Mouse (Mus musculus): Measurements from ENCODE around the gene C1qtnf5. TPM values are rescaled to one million over a fixed set of nuclear protein-coding genes. Genes with fewer than 3 reads are reported as not detected.

C1qtnf5 gene
- 10 to 100 TPM; 24.1 to 32.7 (median 26.3) TPM for total RNA-seq (2022)

DNA sequence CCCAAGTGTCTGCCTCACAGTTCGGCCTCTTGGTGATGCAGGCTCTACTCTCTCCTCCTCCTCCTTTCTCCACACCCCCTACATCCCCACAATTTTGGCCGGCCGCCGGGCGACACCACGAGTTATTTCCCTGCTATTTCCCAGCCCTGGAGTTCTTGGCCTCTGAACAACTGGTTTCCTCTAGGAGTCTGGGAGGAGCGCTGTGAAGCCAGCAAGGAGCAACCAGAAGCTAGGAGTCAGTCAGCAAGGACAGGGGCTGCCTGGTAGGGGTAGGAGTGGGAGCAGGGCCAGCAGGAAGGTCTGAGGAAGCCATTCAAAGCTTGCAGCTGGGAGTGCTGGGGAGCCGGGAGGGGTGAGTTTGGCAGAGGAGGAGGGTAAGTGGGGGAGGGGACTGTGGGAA lies at the start of gene C1qtnf5:
TSS of gene C1qtnf5 (plus strand) at position 136 of the 400 bp plus-strand sequence.
- peak in 1 of 2 experiments; percentile 76 for DNase-seq (ENCODE audit: low spot score in 2 of 2)

DNA sequence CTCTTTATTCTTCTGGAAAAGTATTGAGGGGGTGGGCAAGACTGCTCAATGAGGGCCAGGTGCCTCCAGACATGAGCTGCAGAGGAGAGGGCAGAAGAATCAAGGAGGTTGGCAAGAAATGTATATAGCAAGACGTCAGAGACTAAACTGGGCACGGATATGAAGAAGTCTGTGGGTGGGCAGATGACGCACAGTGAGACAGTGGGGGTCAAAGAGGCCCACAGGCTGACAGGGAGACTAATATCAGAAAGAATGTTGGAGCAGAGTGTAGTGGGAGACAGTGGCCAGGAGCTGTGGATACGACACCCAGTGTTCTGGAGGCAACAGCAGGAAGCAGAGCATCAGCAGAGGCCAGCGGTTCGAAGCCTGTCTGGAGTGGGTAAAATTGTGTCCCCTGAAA lies 48.4 kb upstream of the C1qtnf5 start:
- no peak for DNase-seq (ENCODE audit: low spot score in 2 of 2)

DNA sequence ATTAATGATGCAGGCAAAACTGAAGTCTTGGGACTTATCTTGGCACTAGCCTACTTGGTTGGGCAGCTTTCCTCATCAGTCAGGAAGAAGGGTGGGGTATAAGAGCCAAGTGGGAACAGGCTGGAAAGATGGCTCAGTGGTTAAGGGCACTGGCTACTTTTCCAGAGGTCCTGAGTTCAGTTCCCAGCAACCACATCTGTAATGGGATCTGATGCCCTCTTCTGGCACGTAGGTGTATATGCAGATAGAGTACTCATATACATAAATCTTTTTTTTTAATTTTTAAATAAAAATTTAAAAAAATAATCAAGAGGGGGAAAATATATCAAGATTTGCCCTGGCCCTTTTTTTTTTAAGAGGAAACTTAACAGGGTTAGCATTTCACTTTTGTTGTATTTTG lies 41.9 kb upstream of the C1qtnf5 start:
- DNase-seq (ENCODE audit: low spot score in 2 of 2), result no peak

DNA sequence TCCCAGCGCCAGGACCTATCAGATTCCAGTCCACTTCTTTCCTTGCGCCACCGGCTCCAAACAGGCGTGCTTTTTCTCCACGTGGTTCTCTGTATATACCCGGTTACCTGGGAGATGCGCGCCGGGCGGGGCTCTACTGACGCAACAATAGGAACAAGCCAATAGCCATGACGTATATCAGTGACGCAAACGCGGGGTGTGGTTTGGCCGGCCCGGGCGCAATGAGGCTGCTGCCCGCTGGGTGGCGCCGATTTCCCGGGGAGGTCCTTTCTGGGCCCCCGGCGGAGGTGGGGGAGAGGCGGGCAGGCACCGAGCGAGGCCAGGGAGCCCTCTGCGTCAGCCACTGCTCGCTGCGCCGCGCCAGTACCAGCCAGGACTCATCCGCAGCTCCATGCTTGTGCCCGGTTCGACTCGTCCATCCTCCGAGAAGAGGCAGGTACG lies 40.2 kb upstream of the C1qtnf5 start, which contains the start of gene Usp2:
TSS of gene Usp2 (plus strand) at position 237 of the 441 bp plus-strand sequence.
- peak; percentile 99 for DNase-seq (ENCODE audit: low spot score in 2 of 2)

DNA sequence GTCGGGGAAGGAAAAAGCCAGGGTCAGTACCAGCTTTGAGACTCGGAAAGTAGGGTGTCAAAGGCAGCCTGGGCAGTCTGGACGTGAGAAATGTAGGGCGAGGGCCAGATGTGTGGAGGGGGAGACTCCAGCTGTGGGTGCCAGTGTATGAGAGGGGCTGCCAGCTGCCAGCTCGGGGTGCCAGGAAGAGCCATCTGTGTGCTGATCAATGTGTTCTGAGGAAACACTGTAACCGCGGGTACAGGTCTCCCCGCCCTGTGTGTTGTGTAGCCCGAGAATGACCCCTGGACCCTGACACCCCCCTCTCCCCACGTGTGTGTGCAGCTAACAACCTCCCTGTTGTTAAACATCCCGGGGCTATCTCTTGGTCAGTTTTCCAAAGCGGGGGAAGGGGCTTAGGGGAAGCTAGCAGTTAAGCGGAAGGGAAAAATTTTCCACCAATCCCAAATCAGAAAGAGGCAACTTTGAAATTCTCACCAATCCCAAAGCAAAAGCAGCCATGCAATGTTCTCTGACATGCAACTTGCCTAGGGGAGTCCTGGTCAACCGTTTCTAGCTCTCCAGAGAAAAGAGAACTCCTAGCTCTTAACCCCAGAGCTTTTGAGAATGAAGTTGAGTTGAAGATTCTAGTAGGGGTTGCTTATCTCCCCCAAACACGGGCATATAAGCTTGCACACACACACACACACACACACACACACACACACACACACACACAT lies 39.6 kb upstream of the C1qtnf5 start:
- no peak for DNase-seq (ENCODE audit: low spot score in 2 of 2)

DNA sequence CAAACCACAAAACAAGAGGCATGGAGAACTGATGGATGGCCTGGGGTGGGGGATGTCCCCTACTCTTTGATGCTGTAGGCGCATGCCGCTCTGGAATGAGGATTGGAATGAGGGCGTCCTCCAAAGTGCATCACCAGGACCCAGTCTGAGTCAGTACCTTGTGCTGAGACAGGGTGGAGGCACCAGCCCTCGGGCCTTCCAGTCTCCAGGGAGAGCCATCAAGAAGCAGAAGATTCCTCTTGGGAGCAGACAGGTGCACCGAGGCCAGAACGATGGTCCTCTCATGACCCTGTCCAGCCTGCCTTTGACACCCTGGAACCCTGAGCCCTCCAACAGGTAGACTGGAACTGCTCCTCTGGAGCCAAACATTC lies 39.1 kb upstream of the C1qtnf5 start:
- no peak for DNase-seq (ENCODE audit: low spot score in 2 of 2)

DNA sequence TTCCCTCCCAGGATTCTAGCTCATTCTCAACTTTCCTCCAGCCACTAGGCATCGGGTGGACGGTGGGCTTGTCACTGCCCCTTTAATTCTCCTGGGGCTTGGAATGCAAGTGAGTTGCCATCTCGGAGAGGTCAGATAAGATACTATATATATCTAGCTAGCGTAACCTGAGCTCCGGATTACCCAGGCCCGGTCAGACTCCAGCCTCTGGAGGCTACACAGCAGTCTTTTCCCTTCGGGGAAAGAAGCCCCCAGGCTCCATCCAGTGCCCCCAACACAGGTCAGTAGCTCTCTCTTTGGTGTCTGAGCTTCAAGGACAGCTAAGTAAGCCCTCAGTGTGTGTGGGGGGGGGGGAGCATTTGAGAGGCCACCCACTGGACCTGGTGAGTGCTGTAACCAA lies 37.8 kb upstream of the C1qtnf5 start:
- no peak for DNase-seq (ENCODE audit: low spot score in 2 of 2)

DNA sequence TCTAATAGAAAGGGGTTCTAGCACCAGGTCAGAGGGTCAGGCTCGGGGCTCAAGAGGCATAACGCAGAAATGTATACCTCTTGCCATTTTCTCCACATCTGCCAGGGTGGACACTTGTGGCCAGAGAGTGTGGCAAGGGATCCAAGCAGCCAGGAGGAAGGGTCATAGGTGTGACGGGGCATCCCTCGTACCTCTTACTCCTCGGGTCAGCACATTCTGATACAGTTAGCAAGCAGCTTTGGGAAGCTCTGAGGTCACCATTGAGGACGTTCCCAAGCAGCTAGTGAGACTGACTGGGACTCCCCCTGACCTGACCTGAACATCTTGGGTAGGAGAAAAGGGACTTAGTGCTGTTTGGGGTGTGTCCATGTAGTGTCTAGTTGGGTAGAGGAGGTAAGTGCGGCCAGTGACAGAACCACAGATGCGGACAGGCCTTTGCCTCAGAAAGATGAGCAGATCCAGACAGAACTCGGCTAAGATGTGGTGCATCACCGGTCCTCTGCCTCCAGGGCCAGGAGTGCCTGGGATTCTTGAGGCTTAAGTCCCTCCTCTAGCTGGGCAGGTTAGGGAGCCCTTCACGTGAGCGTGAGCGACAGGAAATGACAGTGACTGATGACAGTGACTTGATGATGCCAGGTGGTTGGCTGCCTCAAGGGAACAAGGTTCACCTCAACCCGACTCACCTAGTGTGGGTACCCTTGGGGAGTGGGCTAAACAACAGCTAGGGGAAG lies 36.8 kb upstream of the C1qtnf5 start:
- peak in 1 of 2 experiments; percentile 10 for DNase-seq (ENCODE audit: low spot score in 2 of 2)

DNA sequence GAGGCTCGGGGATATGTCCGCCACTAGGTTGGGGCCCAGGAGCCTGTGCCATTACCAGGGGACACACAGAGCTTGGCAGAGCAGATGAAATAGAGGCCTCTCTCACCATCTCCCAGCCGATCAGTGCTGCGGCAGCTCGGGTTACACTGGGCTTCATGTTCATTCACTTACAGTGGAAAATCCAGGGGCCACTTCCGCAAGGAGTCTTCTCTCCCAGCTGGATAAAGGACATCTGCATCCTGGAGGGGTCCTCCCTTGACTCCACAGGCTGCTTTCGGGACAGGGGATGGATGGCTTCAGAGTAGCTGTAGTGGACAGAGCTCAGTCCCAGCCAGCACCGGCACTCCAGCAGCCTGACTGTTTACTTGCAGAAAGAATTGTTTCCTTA lies 36.2 kb upstream of the C1qtnf5 start:
- no peak for DNase-seq (ENCODE audit: low spot score in 2 of 2)

DNA sequence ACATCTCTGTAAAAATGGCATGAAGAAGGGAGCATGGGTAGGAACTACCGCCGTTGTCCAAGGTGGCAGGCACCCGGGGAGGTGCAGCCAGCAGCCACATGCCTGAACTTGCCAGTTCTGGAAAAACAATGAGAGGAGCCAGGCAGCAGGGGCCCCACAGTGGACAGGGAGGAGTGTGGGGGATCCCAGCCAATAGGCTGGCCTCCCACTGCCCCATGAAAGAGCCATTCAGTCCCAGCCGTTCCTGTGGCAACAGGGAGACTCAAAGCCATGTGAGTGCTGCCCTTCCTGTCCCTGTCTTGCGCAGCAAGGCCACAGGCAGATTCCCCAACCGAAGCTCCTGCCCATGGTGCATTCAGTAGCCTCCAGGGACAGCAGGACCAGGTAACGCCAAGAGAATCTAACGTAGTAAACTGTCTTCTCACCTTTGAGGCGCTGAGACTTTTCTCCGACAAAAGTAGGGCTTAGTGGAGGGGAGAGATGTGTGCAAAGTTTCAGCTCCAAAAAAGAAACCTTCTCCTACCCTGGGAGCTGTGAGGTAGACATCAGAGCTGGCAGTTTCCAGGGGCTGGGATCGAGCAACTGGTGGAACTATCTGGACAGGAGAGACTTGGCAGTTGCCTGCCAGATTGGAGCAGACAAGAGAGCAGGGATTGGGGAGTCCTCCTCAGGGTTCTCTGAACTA lies 35.0 kb upstream of the C1qtnf5 start:
- DNase-seq (ENCODE audit: low spot score in 2 of 2), result no peak

DNA sequence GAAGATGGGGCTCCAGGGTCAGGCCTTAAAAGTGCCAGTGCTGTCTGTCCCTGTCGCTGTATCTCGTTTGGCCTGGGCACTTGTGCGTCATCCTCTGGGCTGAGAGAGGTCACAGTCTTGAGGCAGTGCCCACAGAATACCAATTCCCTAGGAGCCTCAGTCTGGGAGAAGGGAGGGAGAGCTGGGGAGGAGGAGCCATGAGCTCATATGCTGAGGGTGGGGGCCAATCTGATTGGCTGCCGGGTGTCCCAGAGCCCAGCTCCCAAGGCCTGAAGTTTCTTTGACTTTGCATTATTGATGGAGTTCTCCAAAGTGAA lies 34.5 kb upstream of the C1qtnf5 start:
- no peak for DNase-seq (ENCODE audit: low spot score in 2 of 2)

DNA sequence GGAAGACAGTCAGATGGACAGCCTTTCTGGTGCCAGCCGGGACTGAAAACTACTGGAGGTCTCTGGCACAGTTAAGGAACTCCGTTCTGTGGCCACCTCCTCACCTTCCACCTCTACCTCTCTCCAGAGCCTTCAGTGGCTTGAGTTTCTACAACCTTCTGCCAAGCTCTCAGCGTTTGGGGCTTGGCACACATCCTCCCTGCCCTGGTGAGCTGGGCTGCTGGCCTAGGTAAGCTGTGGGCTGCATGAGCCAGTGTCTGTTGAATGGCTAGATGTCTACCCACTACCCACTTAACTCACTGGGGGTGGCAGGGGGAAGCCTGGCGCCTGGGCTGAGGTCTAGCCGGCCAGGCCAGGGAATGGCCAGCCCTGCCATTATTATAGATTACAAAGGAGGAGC lies 33.9 kb upstream of the C1qtnf5 start:
- no peak for DNase-seq (ENCODE audit: low spot score in 2 of 2)

DNA sequence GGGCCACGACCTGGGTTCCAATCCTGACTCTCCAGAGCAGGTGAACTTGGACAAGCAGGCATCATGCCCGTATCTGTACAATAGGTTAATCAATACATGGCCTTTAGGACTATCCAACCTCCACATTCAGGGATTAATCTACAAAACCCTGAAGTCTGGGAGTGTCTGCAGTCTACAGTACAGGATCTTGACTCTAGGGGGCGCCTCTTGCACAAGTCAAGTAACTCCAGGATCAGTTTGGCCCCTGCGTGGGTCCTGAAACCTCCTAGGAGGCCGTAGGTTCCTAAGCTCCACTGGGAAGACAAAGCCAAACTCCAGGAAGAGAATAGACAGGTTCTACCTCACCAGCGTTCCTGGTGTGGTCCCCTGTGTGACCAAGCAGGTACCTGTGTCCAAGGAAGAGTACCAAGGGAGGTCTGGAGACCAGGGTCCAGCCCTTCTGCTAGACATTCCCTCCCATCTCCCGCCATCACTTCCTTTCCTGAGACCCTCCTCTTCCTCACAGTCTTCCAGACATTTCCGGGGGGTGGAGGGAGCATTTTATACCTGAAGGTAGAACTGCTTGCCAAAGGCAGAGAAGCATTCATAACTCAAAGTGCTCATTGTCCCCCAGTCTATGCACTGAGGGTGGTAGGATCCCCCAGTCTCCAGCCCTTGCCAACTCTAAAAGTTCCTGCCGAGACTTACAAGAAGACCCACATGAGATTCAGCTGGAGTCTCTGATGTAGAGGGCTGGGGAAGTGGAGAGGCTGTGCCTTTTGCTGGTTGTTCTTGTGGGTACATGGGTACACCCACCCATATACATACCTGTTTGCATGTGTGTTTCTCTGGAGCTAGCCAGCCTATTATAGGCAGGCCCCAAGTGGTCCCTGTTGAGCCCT lies 32.4 kb upstream of the C1qtnf5 start:
- DNase-seq (ENCODE audit: low spot score in 2 of 2), result no peak

DNA sequence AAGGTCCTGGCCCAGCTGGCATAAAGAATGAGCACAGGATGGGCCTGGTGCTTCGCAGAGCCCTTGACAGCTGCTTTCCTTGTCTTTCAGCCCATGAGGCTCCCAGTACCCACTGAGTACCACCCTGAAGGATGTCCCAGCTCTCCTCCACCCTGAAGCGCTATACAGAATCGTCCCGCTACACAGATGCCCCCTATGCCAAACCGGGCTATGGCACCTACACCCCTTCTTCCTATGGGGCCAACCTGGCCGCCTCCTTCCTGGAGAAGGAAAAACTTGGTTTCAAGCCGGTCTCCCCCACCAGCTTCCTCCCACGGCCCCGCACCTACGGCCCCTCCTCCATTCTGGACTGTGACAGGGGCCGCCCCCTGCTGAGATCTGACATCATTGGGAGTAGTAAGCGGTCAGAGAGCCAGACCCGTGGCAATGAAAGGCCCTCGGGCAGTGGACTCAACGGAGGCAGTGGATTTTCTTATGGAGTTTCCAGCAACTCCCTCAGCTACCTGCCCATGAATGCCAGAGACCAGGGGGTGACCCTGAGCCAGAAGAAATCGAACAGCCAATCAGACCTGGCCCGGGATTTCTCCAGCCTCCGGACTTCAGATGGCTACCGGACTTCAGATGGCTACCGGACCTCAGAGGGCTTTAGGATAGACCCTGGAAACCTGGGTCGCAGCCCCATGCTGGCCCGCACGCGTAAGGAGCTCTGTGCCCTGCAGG lies 31.6 kb upstream of the C1qtnf5 start:
- DNase-seq (ENCODE audit: low spot score in 2 of 2), result no peak

DNA sequence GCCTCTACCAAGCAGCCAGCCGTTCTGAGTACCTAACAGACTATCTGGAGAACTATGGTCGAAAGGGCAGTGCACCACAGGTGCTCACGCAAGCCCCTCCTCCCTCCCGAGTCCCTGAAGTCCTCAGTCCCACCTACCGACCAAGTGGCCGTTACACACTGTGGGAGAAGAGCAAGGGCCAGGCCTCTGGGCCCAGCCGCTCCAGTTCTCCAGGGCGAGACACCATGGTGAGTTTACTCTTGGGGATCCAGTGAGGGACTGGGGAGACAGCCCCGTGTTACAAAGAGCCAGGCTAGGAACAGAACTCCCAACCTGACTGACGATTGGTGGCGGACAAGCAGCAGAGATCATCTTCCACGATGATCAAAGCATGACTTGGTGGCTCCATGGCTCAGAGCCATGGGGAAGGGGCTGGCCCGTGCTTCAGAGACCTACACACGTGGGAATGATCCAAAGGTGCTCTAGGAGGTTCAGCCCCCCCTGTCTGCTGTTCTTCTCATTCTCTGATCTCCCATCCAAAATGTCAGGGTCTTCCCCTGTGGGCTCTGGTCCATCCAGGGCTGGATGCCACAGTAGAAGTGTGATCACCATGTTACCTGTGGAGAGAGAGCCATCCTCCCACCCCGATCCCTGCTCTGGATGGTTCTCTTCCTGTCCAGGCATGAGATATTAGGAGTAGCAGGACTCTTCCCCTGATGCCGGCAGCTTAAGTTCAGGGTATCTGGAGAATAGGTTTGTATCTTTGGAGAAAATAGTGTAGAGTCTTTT lies 30.9 kb upstream of the C1qtnf5 start:
- DNase-seq (ENCODE audit: low spot score in 2 of 2), result no peak

DNA sequence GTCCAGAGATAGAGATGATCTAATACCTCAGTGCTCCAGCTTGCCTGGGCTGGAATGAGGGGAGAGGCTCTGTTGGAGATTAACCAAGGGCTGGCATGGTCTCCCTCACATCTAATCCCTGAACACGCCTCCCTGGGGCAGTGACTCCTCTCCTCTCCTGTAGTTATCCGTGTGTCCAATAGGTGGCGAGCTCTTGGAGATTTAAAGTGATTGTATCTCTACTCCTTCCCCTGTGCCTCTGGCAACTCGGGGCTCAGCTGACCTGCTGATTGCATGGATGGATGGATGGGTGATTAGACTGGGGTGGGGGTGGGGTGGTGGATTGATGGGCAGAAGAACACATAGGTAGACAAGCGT lies 30.3 kb upstream of the C1qtnf5 start:
- no peak for DNase-seq (ENCODE audit: low spot score in 2 of 2)

DNA sequence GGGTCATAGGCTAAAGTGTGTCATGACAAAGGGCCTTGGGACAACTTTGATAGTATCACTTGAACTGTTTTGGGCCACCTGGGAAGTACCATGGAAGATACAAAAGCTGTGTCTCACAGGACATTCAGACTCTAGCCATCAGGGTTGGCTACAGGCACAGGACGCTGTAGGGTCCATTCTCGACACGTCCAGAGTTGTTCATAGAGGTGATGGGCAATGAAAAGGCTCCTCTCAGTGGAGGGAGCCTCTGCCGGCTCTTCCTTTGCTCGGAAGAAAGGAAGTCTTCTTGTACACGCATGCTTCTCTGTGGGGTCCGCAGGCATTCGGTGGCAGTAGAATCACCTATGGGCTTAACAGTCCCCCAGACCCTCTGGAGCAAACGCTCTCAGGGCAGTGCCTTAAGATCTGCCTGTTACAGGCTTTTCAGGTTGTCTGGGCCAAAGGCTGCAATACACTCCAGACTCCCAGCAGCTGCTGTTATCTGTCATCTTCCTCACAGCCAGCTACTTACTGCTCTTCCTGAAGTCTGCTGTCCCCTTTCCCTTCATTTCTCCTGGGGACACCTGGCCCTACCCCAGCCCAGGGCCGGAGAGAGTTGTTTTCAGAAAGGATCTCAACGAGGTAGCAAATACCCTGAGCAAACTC lies 29.7 kb upstream of the C1qtnf5 start:
- no peak for DNase-seq (ENCODE audit: low spot score in 2 of 2)

DNA sequence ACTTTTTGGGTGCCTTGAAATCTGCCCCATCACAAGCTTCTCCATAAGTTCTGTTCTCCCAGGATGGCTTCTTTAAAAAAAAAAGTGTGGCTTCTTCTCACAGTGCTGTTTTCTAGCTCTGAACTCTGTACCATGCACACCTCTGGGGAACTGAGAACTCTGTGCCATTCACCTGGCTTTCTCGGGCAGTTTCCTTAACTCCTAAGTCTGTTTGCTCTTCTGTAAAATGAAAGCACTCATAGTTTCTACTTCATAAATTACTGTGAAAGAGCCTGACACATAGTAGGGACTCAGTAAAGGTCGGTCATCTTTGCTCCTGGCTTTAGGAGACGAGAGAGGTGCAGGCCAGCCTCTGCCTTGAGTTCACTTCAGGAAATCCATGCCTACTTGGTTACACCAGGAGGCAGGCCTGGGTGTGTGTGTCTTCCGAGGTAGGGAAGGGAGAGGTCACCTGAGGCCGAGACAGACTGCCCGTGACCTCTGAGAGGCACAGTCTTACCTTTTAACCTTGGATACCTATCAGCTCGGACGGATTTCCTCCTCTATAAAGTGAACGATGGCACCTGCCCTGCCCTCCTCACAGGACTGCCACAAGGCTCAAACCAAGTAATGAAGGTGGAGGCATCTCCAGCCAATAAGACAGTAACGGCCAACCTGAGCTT lies 28.8 kb upstream of the C1qtnf5 start:
- DNase-seq (ENCODE audit: low spot score in 2 of 2), result no peak
